Mouse (Mus musculus) embryonic facial prominence, embryonic 10.5 days (tissue): ENCODE results near the gene Abca1. TPM values are rescaled to one million over a fixed set of nuclear protein-coding genes. Genes with fewer than 3 reads are reported as not detected.

ENCODE experiments used
- DNase-seq: peaks from one replicate; pipeline ENCODE4 v3.0.0-alpha.2; 2017; ENCODE audit warnings: low spot score
- H3K27ac ChIP-seq: fragments of 300-500 bp; sonication (generic); replicated peaks from 2 replicates; pipeline ENCODE4 v1.5.1; 2016; ENCODE audit warnings: mild to moderate bottlenecking
- H3K27me3 ChIP-seq: fragments of 300-500 bp; sonication (generic); replicated peaks from 2 replicates; pipeline ENCODE4 v1.6.1; 2016; ENCODE audit warnings: low read depth, mild to moderate bottlenecking; ENCODE audit not compliant: poor library complexity, severe bottlenecking
- H3K36me3 ChIP-seq: fragments of 300-500 bp; sonication (generic); replicated peaks from 2 replicates; pipeline ENCODE4 v1.6.1; 2016; ENCODE audit warnings: mild to moderate bottlenecking, moderate library complexity
- H3K4me1 ChIP-seq: fragments of 300-500 bp; sonication (generic); 2 replicates; pipeline ENCODE4 v1.6.1; 2016
- H3K4me3 ChIP-seq: fragments of 300-500 bp; sonication (generic); 2 replicates; pipeline ENCODE4 v1.5.1; 2016; ENCODE audit warnings: mild to moderate bottlenecking, moderate library complexity
- H3K9me3 ChIP-seq: fragments of 300-500 bp; sonication (generic); 2 replicates; pipeline ENCODE4 v1.6.1; 2016; ENCODE audit warnings: mild to moderate bottlenecking
- WGBS: fragments of 180-500 bp; shearing (Covaris S2); methylation state at CpG from one replicate; pipeline ENCODE4 v1.1.7; 2016; 5-methylcytosine and 5-hydroxymethylcytosine counted together
- polyA plus RNA-seq: library from polyadenylated mRNA; unstranded; fragments of >200 nt; fragmentation: Nextera tagmentation; extraction: Ambion mirVana; gene quantifications from 2 replicates; pipeline ENCODE4 v1.2.1, GENCODE M21; 2016

Gene Abca1
- polyA plus RNA-seq, 1 experiment from 2014 or later, result 3.6 TPM

DNA sequence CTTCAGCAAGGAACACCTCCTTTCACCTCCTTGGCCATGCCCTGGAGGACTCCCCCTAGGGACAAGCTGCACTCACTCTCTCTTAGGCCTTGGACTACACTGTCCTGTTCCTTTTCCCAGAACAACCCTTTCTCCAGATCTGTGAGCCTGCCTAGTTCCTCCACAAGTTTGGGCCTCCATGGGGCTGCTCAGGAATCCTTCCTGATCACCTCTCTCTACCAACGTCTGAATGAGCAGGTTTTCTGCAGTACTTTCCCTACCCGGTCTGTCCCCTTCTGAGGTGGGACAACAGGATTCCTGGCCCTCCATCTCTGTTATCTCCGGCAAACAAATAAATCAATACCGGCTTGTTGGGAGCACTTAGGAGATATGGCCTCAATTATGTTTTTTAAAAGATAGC, 12.6 kb downstream of the Abca1 start:
- no peak for DNase-seq
- no peaks in the 10 kb centered on the region for H3K9me3 ChIP-seq
- H3K27me3 ChIP-seq, result no peaks in the 10 kb centered on the region
- WGBS, result 45% methylated on average over 4 of the region's 4 CpGs
- H3K36me3 ChIP-seq, result no peaks in the 10 kb centered on the region
- no peak overlapping the region for H3K4me3 ChIP-seq
- H3K27ac ChIP-seq, result no peak overlapping the region
- H3K4me1 ChIP-seq, result peaks cover 7% of the 10 kb centered on the region; the same call in 1 of the 2 replicates

DNA sequence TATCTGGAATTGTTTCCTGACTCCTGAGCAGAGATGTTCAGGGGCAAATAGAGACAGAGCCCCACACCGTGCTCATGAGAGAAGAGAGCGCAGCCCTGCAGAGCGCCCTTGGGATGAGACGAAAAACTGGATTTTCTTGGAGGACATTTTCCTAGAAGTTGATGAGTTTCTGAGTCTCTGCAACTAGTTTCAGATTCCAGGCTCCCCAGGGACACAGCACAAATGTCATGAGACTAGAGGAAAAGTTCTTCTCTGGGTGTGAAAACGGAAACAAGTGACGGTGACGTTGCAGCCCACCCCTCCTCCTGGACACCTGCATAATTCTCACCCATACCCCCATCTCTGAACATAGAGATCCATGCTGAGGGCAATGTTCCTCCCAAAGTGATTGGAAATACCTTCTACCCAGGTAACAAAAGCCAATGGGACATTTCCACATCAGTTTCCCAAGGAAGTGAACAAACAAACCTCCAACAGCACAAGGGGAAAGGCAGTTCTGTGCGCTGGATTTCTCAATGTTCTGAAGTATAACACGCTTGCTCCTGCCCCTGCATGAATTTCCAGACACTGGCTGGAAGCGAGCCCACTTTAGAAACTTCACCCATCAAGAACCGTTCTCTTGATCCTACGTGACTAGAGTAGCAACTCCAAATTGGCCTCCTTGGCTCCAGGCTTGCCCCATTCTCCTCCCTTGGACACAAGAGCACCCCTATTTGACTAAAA, 13.3 kb downstream of the Abca1 start:
- no peaks in the 10 kb centered on the region for H3K9me3 ChIP-seq
- H3K36me3 ChIP-seq, result no peaks in the 10 kb centered on the region
- H3K4me1 ChIP-seq, result peaks cover 7% of the 10 kb centered on the region; the same call in 1 of the 2 replicates
- no peaks in the 10 kb centered on the region for H3K27me3 ChIP-seq
- no peak for DNase-seq
- H3K4me3 ChIP-seq, result no peak overlapping the region
- WGBS, result 94% methylated on average over 12 of the region's 12 CpGs
- H3K27ac ChIP-seq, result no peak overlapping the region

DNA sequence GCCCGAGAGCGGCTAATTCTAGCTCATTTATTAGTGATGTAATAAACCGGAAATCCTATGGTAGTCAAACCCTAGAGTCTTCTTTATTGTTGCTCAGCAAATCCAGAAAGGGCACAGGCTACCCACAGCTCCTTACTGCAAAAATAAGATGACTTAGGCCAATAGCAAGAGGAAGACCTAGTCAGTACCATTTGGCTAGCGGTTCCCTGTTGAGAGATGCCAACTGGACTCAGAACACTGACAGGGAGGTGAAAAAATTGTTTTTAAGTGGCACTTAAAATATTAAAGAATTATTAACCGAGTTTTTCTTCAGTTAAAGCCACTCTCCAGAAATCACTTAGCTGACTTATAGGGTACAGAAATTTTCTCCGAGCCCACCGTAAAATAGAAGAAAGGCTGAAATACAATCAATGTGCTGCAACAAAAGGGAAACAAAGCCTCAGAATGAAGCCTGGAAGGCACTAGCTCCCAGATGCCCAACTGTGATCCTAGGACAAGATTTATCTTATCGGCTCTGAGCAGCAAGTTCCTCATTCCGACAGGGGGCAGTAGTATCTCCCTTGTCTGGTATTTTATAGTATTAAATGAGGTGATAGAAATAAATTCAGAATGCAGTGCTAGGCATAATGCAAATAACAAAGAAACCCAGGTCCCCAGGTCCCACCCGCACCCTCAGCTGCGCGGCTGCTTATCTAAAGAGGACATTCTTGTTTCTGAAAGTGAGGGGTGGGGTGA, 14.1 kb downstream of the Abca1 start:
- Histone ChIP-seq H3K4me1 (peaks cover 7% of the 10 kb centered on the region; the same call in 1 of the 2 replicates), H3K27ac (no peak overlapping the region), H3K27me3 (no peaks in the 10 kb centered on the region), H3K9me3 (no peaks in the 10 kb centered on the region), H3K36me3 (no peaks in the 10 kb centered on the region), H3K4me3 (no peak overlapping the region)
- WGBS, result 87% methylated on average over 12 of the region's 12 CpGs
- DNase-seq, result no peak

DNA sequence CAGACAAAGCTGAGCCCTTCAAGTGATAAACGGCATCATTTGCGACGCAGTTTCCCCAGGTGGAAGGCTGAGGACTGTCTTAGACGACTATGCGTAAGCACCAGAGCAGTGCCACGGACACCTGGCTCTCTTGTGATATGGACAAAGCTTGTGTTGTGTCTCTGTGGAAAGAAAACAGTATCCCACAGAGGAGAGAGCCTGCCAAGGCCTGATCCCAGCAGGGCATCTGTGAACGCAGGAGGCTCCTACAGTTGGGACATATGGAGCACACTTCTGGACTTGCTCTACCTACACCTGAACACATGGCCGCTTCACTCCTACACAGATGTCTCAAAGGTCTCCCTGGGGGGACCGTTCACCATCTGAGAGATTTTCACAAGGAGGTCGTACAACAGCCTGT, 15.1 kb downstream of the Abca1 start:
- H3K9me3 ChIP-seq, result no peaks in the 10 kb centered on the region
- no peaks in the 10 kb centered on the region for H3K36me3 ChIP-seq
- 85% methylated on average over 10 of the region's 10 CpGs for WGBS
- no peak overlapping the region for H3K4me3 ChIP-seq
- H3K4me1 ChIP-seq, result peaks cover 7% of the 10 kb centered on the region; the same call in 1 of the 2 replicates
- H3K27me3 ChIP-seq, result no peaks in the 10 kb centered on the region
- H3K27ac ChIP-seq, result no peak overlapping the region
- DNase-seq, result no peak

DNA sequence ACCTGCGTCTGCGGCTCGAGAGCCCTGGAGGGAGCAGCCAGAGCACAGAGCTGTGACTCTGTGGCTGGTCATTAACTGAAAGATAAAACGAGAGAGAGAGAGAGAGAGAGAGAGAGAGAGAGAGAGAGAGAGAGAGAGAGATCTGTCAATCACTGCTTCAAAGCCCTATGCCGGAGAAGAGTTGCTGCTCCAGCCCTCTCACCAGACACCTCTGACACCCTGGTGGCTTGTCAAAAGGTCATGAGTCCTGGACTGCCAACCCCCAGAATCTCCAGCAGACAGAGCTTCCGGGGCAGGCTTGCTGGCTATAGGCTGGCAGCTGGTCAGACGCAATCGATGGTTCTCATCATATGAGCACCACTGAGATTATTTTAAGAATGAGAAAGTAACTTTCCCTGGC, 15.7 kb downstream of the Abca1 start:
- WGBS, result 65% methylated on average over 8 of the region's 8 CpGs

DNA sequence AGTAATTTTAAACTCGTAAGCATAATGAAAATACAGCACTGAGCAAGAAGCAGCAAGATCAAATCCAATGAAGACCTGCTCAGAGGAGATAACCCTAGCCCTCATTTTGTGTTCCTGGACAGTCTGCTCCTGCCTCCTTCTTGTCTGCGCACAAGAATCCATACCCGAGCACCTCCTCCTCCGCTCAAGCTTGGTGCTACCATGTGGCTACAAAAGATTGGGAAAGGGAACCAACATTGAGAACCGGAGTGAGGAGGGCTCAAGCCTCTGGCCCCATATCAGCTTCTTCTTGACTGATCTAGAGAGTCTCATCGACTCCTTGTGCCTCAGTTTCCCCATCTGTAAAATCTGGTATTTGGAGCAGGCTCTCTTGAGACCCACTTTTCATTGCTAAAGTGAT, 19.0 kb downstream of the Abca1 start:
- Histone ChIP-seq H3K27me3 (no peaks in the 10 kb centered on the region), H3K9me3 (no peaks in the 10 kb centered on the region), H3K4me1 (no peaks in the 10 kb centered on the region), H3K27ac (no peak overlapping the region), H3K4me3 (no peak overlapping the region), H3K36me3 (no peaks in the 10 kb centered on the region)
- 92% methylated on average over 6 of the region's 6 CpGs for WGBS
- DNase-seq, result no peak

More for the DNA sequence above, 15.7 kb downstream of the Abca1 start:
- Histone ChIP-seq H3K27me3 (no peaks in the 10 kb centered on the region), H3K9me3 (no peaks in the 10 kb centered on the region), H3K27ac (no peak overlapping the region), H3K4me1 (peaks cover 7% of the 10 kb centered on the region; the same call in 1 of the 2 replicates), H3K36me3 (no peaks in the 10 kb centered on the region), H3K4me3 (no peak overlapping the region)
- no peak for DNase-seq

DNA sequence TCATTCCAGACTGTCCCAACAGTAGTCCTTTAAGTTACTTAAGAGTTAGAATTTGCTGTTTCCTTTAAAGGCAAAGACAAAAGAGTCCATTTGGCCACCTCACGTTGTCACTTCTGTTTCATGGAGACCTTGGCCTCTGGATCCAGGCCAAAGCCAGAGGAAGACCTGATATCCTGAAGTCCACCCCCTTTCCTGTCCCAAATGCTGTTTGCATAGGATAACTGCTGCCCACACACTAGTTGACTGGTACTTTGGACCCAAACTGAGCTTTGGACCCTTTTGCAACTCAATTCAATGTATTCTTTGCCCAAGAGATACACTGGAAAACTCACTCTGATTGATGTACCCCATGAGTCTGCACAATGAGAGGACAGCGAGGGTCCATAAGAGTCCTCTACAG, 20.2 kb downstream of the Abca1 start:
- Histone ChIP-seq H3K4me1 (no peaks in the 10 kb centered on the region), H3K9me3 (no peaks in the 10 kb centered on the region), H3K27ac (no peak overlapping the region), H3K27me3 (no peaks in the 10 kb centered on the region), H3K36me3 (no peaks in the 10 kb centered on the region), H3K4me3 (no peak overlapping the region)
- WGBS, result 88% methylated on average over 2 of the region's 2 CpGs
- no peak for DNase-seq

DNA sequence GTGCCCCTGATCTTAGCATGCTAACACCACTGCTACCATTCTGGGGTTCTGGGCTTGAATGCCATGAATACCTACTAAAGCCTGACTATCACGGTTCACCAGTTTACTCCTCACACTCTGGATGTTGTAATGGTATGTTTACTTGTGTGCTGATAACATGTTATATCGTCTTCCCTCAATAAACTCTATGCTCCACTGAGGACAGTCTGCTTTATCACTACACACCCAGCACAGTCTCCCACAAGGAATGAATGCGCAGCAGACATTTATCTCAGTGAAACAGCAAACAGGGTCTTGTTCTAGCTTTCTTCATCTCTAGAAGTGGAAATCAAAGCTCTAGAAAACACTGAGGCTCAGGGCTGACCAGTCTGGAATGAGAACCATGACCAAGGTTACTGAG, 20.7 kb downstream of the Abca1 start:
- no peak for DNase-seq
- no peak overlapping the region for H3K4me3 ChIP-seq
- WGBS, result 89% methylated on average over 3 of the region's 3 CpGs
- H3K4me1 ChIP-seq, result no peaks in the 10 kb centered on the region
- no peaks in the 10 kb centered on the region for H3K27me3 ChIP-seq
- H3K9me3 ChIP-seq, result no peaks in the 10 kb centered on the region
- H3K27ac ChIP-seq, result no peak overlapping the region
- H3K36me3 ChIP-seq, result no peaks in the 10 kb centered on the region

DNA sequence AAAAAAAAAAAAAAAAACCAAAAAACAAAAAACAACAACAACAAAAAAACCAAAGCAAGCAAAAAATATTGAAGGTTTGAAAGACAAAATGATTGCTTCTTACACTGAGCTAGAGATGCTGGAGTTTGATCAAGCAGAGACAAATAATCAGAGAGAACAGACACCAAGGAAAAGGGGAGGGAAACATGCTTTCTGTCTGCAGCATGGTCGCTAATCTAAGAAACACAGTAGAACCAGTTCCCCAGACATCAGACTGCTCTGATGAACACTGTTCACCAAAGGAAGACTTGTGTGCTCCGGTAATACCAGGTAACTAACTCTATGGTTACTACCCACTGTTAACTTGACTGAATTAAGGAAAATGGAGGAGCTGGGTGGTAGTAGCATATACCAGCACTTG, 22.6 kb downstream of the Abca1 start:
- Histone ChIP-seq H3K4me3 (no peak overlapping the region), H3K9me3 (no peaks in the 10 kb centered on the region), H3K4me1 (no peaks in the 10 kb centered on the region), H3K36me3 (no peaks in the 10 kb centered on the region), H3K27ac (no peak overlapping the region), H3K27me3 (no peaks in the 10 kb centered on the region)
- 88% methylated on average over 2 of the region's 2 CpGs for WGBS
- DNase-seq, result no peak

DNA sequence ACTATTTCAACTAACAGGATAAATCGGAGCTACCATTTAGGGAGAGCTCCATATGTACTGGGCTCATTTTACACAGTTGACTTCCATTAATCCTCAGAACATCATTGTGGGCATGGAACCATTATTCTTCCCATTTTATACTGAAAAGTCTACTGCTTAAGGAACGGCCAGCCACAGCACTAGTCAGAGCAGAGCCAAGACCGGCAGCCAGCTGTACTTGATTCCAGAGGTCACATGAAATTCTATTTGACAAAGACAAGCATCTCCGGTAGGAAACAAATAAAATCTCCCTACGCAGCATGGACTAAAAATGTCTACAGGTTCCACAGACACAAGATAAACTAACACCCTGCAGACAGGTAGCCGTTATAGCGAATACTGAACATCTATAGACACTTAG, 24.9 kb downstream of the Abca1 start:
- H3K36me3 ChIP-seq, result peaks cover 21% of the 10 kb centered on the region
- DNase-seq, result no peak
- WGBS, result 89% methylated on average over 7 of the region's 7 CpGs
- H3K27me3 ChIP-seq, result no peaks in the 10 kb centered on the region
- H3K9me3 ChIP-seq, result no peaks in the 10 kb centered on the region
- H3K4me1 ChIP-seq, result no peaks in the 10 kb centered on the region
- no peak overlapping the region for H3K4me3 ChIP-seq
- H3K27ac ChIP-seq, result no peak overlapping the region

DNA sequence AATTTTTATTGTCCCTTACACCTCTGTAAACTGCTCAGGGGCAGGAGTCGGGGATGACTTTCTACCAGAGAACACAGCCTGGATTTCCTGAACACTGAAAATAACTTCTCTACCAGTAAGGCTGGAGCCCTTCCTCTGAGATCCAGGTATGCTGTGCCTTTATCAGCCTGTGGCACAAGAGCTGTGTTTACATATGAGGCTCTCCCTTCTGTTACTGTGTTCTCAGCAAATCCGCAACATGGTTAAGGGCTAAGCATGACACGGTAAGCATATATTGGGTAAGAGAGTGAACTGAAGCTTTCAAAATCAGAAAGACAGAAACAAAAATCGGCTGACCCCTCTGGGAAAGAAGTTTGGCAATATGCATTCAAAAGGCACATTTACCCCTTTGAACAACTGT, 25.7 kb downstream of the Abca1 start:
- DNase-seq, result no peak
- Histone ChIP-seq H3K27ac (no peak overlapping the region), H3K9me3 (no peaks in the 10 kb centered on the region), H3K4me1 (no peaks in the 10 kb centered on the region), H3K36me3 (peaks cover 28% of the 10 kb centered on the region), H3K27me3 (no peaks in the 10 kb centered on the region), H3K4me3 (no peak overlapping the region)
- 88% methylated on average over 4 of the region's 4 CpGs for WGBS

DNA sequence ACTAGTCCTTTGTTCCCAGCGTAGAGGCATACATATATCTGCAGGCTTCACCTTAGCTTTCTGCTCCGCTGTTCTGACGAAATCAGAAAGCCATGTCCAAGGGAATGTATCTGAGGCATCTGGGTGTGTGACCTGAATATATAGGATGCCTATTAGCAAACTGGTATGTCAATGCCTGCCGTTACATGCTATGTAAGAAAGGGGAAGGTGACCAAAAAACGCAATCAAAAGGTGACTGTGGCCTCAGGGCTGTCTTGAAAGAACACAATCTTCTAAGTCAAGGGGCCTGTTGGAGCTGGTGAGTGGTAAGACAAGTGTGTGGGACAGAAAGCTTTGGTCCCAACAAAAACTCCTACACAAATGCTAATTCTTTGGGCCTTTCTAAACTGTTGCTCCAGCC, 28.2 kb downstream of the Abca1 start:
- WGBS, result 86% methylated on average over 5 of the region's 5 CpGs

More for the DNA sequence above, 28.2 kb downstream of the Abca1 start:
- H3K27me3 ChIP-seq, result no peaks in the 10 kb centered on the region
- H3K36me3 ChIP-seq, result peaks cover 46% of the 10 kb centered on the region
- H3K4me3 ChIP-seq, result no peak overlapping the region
- H3K4me1 ChIP-seq, result no peaks in the 10 kb centered on the region
- peaks cover 3% of the 10 kb centered on the region for H3K9me3 ChIP-seq
- DNase-seq, result no peak
- H3K27ac ChIP-seq, result no peak overlapping the region
